Mouse (Mus musculus): ENCODE results near the gene Plcxd3. TPM values are rescaled to one million over a fixed set of nuclear protein-coding genes. Genes with fewer than 3 reads are reported as not detected.

Plcxd3 gene
- under 1 TPM in 1 of 2 experiments, not detected in 1; 0.35 TPM for polyA plus RNA-seq (2017; shearing (Covaris generic))

- ATAC-seq: no peak
Observed at GRCm38 (mm10) chr15:4375423-4376220, at the start of gene Plcxd3. Plcxd3 (plus strand) TSS chr15:4375491.

- ATAC-seq: no peak
Observed at GRCm38 (mm10) chr15:4331867-4332266, 43.4 kb upstream of the Plcxd3 start.

- ATAC-seq: no peak
Observed at GRCm38 (mm10) chr15:4341620-4342019, 33.7 kb upstream of the Plcxd3 start.

- ATAC-seq: no peak
Observed at GRCm38 (mm10) chr15:4348816-4349553, 26.3 kb upstream of the Plcxd3 start.

- ATAC-seq: no peak
Observed at GRCm38 (mm10) chr15:4356397-4356796, 18.9 kb upstream of the Plcxd3 start.

- ATAC-seq: no peak
Observed at GRCm38 (mm10) chr15:4357706-4358105, 17.6 kb upstream of the Plcxd3 start.

GRCm38 (mm10) chr15:4367801-4368200 is 7.5 kb upstream of the Plcxd3 start:
- ATAC-seq: no peak

GRCm38 (mm10) chr15:4374453-4374990 is 769 bp upstream of the Plcxd3 start:
- no peak for ATAC-seq

- no peak for ATAC-seq
Observed at GRCm38 (mm10) chr15:4375031-4375422, 264 bp upstream of the Plcxd3 start.

- ATAC-seq: no peak
Observed at GRCm38 (mm10) chr15:4376221-4376631, 935 bp downstream of the Plcxd3 start.

- ATAC-seq: no peak
Observed at GRCm38 (mm10) chr15:4378766-4379165, 3.5 kb downstream of the Plcxd3 start.

- ATAC-seq: no peak
Observed at GRCm38 (mm10) chr15:4387774-4388173, 12.5 kb downstream of the Plcxd3 start.

GRCm38 (mm10) chr15:4400096-4400495 is 24.8 kb downstream of the Plcxd3 start:
- ATAC-seq: no peak

- no peak for ATAC-seq
Observed at GRCm38 (mm10) chr15:4411333-4411732, 36.0 kb downstream of the Plcxd3 start.

GRCm38 (mm10) chr15:4440081-4440480 is 64.8 kb downstream of the Plcxd3 start:
- no peak for ATAC-seq

- ATAC-seq: no peak
Observed at GRCm38 (mm10) chr15:4496182-4496581, 120.9 kb downstream of the Plcxd3 start.

- ATAC-seq: no peak
Observed at GRCm38 (mm10) chr15:4496984-4497383, 121.7 kb downstream of the Plcxd3 start.

- ATAC-seq: no peak
Observed at GRCm38 (mm10) chr15:4498036-4498435, 122.7 kb downstream of the Plcxd3 start.

GRCm38 (mm10) chr15:4503366-4503765 is 128.1 kb downstream of the Plcxd3 start:
- no peak for ATAC-seq

- no peak for ATAC-seq
Observed at GRCm38 (mm10) chr15:4503826-4504225, 128.5 kb downstream of the Plcxd3 start.

- no peak for ATAC-seq
Observed at GRCm38 (mm10) chr15:4514724-4515123, 139.4 kb downstream of the Plcxd3 start.

GRCm38 (mm10) chr15:4524598-4524997 is 149.3 kb downstream of the Plcxd3 start:
- ATAC-seq: no peak

- no peak for ATAC-seq
Observed at GRCm38 (mm10) chr15:4533700-4534099, 158.4 kb downstream of the Plcxd3 start.

GRCm38 (mm10) chr15:4559121-4559520 is 183.8 kb downstream of the Plcxd3 start:
- no peak for ATAC-seq

Measured in CD4-positive, CD25-positive, alpha-beta regulatory T cell, adult 4 months (primary cell).